Mouse (Mus musculus) adipocyte (in vitro differentiated cells): ENCODE measurements around the gene Casz1.
A peak's percentile ranks its signal among the peaks of the same experiment; 100 is the strongest.

Source experiments
- DNase-seq: peaks from one replicate; pipeline ENCODE4 v3.0.0-alpha.2; 2016; ENCODE audit warnings: low spot score

Gene Casz1

GRCm38 (mm10) chr4:148936727-148937126 is 132.5 kb downstream of the Casz1 start:
- DNase-seq: peak; percentile 44

- DNase-seq: no peak
Observed at GRCm38 (mm10) chr4:148938546-148938945, 134.3 kb downstream of the Casz1 start.

- no peak for DNase-seq
Observed at GRCm38 (mm10) chr4:148940674-148941211, 136.5 kb downstream of the Casz1 start.

GRCm38 (mm10) chr4:148941321-148941720 is 137.1 kb downstream of the Casz1 start:
- no peak for DNase-seq

- DNase-seq: no peak
Observed at GRCm38 (mm10) chr4:148943099-148943498, 138.9 kb downstream of the Casz1 start.

GRCm38 (mm10) chr4:148945476-148945881 is 141.2 kb downstream of the Casz1 start:
- peak; percentile 5 for DNase-seq

- no peak for DNase-seq
Observed at GRCm38 (mm10) chr4:148946071-148946470, 141.8 kb downstream of the Casz1 start.

- no peak for DNase-seq
Observed at GRCm38 (mm10) chr4:148947833-148948388, 143.7 kb downstream of the Casz1 start.

- no peak for DNase-seq
Observed at GRCm38 (mm10) chr4:148950487-148950886, 146.3 kb downstream of the Casz1 start.

- no peak for DNase-seq
Observed at GRCm38 (mm10) chr4:148950932-148951650, 146.9 kb downstream of the Casz1 start.

- no peak for DNase-seq
Observed at GRCm38 (mm10) chr4:148951821-148952291, 147.6 kb downstream of the Casz1 start.

GRCm38 (mm10) chr4:148952328-148953222 is 148.3 kb downstream of the Casz1 start:
- DNase-seq: no peak

GRCm38 (mm10) chr4:148955131-148955813 is 151.0 kb downstream of the Casz1 start:
- DNase-seq: peak; percentile 62

GRCm38 (mm10) chr4:148960011-148960410 is 155.8 kb downstream of the Casz1 start:
- DNase-seq: no peak

- DNase-seq: no peak
Observed at GRCm38 (mm10) chr4:148961081-148961480, 156.9 kb downstream of the Casz1 start.

GRCm38 (mm10) chr4:148962096-148962495 is 157.9 kb downstream of the Casz1 start:
- peak; percentile 43 for DNase-seq

GRCm38 (mm10) chr4:148964541-148965310 is 160.5 kb downstream of the Casz1 start:
- DNase-seq: peak; percentile 21

- no peak for DNase-seq
Observed at GRCm38 (mm10) chr4:148966132-148966531, 161.9 kb downstream of the Casz1 start.

- DNase-seq: no peak
Observed at GRCm38 (mm10) chr4:148968859-148969258, 164.6 kb downstream of the Casz1 start.

- DNase-seq: peak; percentile 60
Observed at GRCm38 (mm10) chr4:148969610-148970009, 165.4 kb downstream of the Casz1 start.

GRCm38 (mm10) chr4:148970742-148971141 is 166.5 kb downstream of the Casz1 start:
- no peak for DNase-seq
